Mouse (Mus musculus) left cerebral cortex, postnatal 25 days (tissue): ENCODE data around the gene Ttyh1. TPM values are rescaled to one million over a fixed set of nuclear protein-coding genes. Genes with fewer than 3 reads are reported as not detected.
"Not testable (repeated sequence)": the region's sequence is repeated elsewhere in the genome, so short reads cannot be mapped to it uniquely, and the experiment has no call there.

ENCODE experiments used
- DNase-seq, 2 experiments: peaks; one replicate each; pipeline ENCODE4 v3.0.0; 2022; ENCODE audit warnings: low spot score in 2 of 2, mixed read lengths in 1 of 2
- intact Hi-C: fragments of 180-260 bp; cut with DNase I; formaldehyde crosslinking; loops from one replicate; pipeline ENCODE4 v1.15.1; 2025
- total RNA-seq, 2 experiments: library from RNA; stranded (reverse); gene quantifications; 2 replicates each; pipeline ENCODE4 v1.2.3; 2021

Ttyh1 gene
- total RNA-seq, 2 experiments from 2014 or later, result 743 to 807 TPM

GRCm38 (mm10) chr7:4150811-4151221 lies 31.6 kb downstream of the Ttyh1 start:
- peak; percentile 52 to 69 for DNase-seq

GRCm38 (mm10) chr7:4151241-4151640 lies 32.0 kb downstream of the Ttyh1 start:
- DNase-seq, result no peak
- intact Hi-C loops, result no loop called here

More at GRCm38 (mm10) chr7:4150811-4151221, 31.6 kb downstream of the Ttyh1 start:
- intact Hi-C loops, result no loop called here

- intact Hi-C loops, result no loop called here
- DNase-seq, result no peak
These were observed 35.1 kb downstream of the Ttyh1 start for GRCm38 (mm10) chr7:4154356-4154755.

GRCm38 (mm10) chr7:4154976-4155375 lies 35.8 kb downstream of the Ttyh1 start:
- DNase-seq, result no peak
- intact Hi-C loops, result no loop called here

- intact Hi-C loops, DNase-seq: not testable (repeated sequence)
These were observed 42.4 kb downstream of the Ttyh1 start for GRCm38 (mm10) chr7:4161596-4161995.

GRCm38 (mm10) chr7:4163571-4164072 lies 44.4 kb downstream of the Ttyh1 start:
- intact Hi-C loops, result no loop called here
- DNase-seq, result no peak

- no peak for DNase-seq
- intact Hi-C loops, result no loop called here
These were observed 45.1 kb downstream of the Ttyh1 start, which contains the start of gene Cdc42ep5 for GRCm38 (mm10) chr7:4164090-4164910. Gene Cdc42ep5 (minus strand): TSS chr7:4164860.

- DNase-seq, result no peak
- intact Hi-C loops, result no loop called here
These were observed 46.1 kb downstream of the Ttyh1 start for GRCm38 (mm10) chr7:4165286-4165685.

GRCm38 (mm10) chr7:4167098-4167497 lies 47.9 kb downstream of the Ttyh1 start:
- intact Hi-C loops, result no loop called here
- no peak for DNase-seq

- no peak for DNase-seq
- intact Hi-C loops, result no loop called here
These were observed 51.2 kb downstream of the Ttyh1 start for GRCm38 (mm10) chr7:4170193-4170938.

GRCm38 (mm10) chr7:4178438-4178837 lies 59.2 kb downstream of the Ttyh1 start:
- intact Hi-C loops, result no loop called here
- DNase-seq, result no peak

Other genes with a start within 250 kb of the Ttyh1 start
- not detected for gene Gm14548, start 221.3 kb upstream of the Ttyh1 start, total RNA-seq
- not detected for gene Lilra6, start 203.9 kb upstream of the Ttyh1 start, total RNA-seq
- 1 to 10 TPM; 5.2 to 6.6 TPM for gene Lair1, start 56.2 kb upstream of the Ttyh1 start, total RNA-seq
- 100 to 1,000 TPM; 120 to 142 TPM for gene Leng8, start 17.6 kb downstream of the Ttyh1 start, total RNA-seq
- 1 to 10 TPM; 6.8 to 7.2 TPM for gene Leng9, start 31.0 kb downstream of the Ttyh1 start, total RNA-seq
- gene Cdc42ep5, start 45.5 kb downstream of the Ttyh1 start, total RNA-seq, result 1 to 10 TPM; 1.4 to 1.9 TPM
- gene Lilra5, start 118.3 kb downstream of the Ttyh1 start, total RNA-seq, result not detected
- not detected for gene Ncr1, start 218.3 kb downstream of the Ttyh1 start, total RNA-seq